Mouse (Mus musculus) limb, embryonic 11.5 days (tissue): ENCODE data around the gene Sapcd1. TPM values are rescaled to one million over a fixed set of nuclear protein-coding genes. Genes with fewer than 3 reads are reported as not detected.
A peak's percentile ranks its signal among the peaks of the same experiment; 100 is the strongest.
"Not testable (repeated sequence)": the region's sequence is repeated elsewhere in the genome, so short reads cannot be mapped to it uniquely, and the experiment has no call there.

Experiments
- ATAC-seq: fragments of 200-750 bp; cut with Nextera tagmentation; 2 replicates; pipeline ENCODE4 v1.8.0; 2017; ENCODE audit warnings: low read depth; ENCODE audit not compliant: insufficient number of reproducible peaks, low FRiP score, low TSS enrichment
- DNase-seq: peaks from one replicate; pipeline ENCODE4 v3.0.0-alpha.2; 2015; ENCODE audit warnings: low spot score
- H3K27ac ChIP-seq: fragments of 300-500 bp; sonication (generic); replicated peaks from 2 replicates; pipeline ENCODE4 v1.5.1; 2014; ENCODE audit warnings: low read depth, mild to moderate bottlenecking, low read length
- H3K27me3 ChIP-seq: fragments of 300-500 bp; sonication (generic); 2 replicates; pipeline ENCODE4 v1.6.1; 2014; ENCODE audit warnings: mild to moderate bottlenecking, low read length, mixed read lengths; ENCODE audit not compliant: control insufficient read depth, insufficient read depth
- H3K36me3 ChIP-seq: fragments of 300-500 bp; sonication (generic); 2 replicates; pipeline ENCODE4 v1.6.1; 2014; ENCODE audit warnings: mild to moderate bottlenecking, low read length, moderate library complexity, mixed read lengths; ENCODE audit not compliant: control insufficient read depth, insufficient read depth
- H3K4me1 ChIP-seq: fragments of 300-500 bp; sonication (generic); 2 replicates; pipeline ENCODE4 v1.6.1; 2014; ENCODE audit warnings: low read length, mixed read lengths; ENCODE audit not compliant: control insufficient read depth, insufficient read depth
- H3K4me2 ChIP-seq: fragments of 300-500 bp; sonication (generic); 2 replicates; pipeline ENCODE4 v1.6.1; 2014; ENCODE audit warnings: low read depth, mild to moderate bottlenecking, moderate library complexity; ENCODE audit not compliant: severe bottlenecking
- H3K4me3 ChIP-seq: fragments of 300-500 bp; sonication (generic); 2 replicates; pipeline ENCODE4 v1.5.1; 2014; ENCODE audit warnings: low read depth, low read length
- H3K9ac ChIP-seq: fragments of 300-500 bp; sonication (generic); 2 replicates; pipeline ENCODE4 v1.6.1; 2014; ENCODE audit warnings: mild to moderate bottlenecking, low read length
- H3K9me3 ChIP-seq: fragments of 300-500 bp; sonication (generic); 2 replicates; pipeline ENCODE4 v1.6.1; 2016; ENCODE audit warnings: low read length; ENCODE audit not compliant: control insufficient read depth
- WGBS: fragments of 180-500 bp; shearing (Covaris S2); extraction: QIAGEN DNeasy Blood & Tissue Kit; methylation state at CpG from one replicate; pipeline ENCODE4 v1.1.7; 2014; 5-methylcytosine and 5-hydroxymethylcytosine counted together
- polyA plus RNA-seq: library from polyadenylated mRNA; unstranded; fragments of >200 nt; fragmentation: Nextera tagmentation; extraction: Ambion mirVana; gene quantifications from 2 replicates; pipeline ENCODE4 v1.2.1, GENCODE M21; 2014

Gene Sapcd1
- polyA plus RNA-seq, 1 experiment from 2014 or later: 1.4 TPM

DNA sequence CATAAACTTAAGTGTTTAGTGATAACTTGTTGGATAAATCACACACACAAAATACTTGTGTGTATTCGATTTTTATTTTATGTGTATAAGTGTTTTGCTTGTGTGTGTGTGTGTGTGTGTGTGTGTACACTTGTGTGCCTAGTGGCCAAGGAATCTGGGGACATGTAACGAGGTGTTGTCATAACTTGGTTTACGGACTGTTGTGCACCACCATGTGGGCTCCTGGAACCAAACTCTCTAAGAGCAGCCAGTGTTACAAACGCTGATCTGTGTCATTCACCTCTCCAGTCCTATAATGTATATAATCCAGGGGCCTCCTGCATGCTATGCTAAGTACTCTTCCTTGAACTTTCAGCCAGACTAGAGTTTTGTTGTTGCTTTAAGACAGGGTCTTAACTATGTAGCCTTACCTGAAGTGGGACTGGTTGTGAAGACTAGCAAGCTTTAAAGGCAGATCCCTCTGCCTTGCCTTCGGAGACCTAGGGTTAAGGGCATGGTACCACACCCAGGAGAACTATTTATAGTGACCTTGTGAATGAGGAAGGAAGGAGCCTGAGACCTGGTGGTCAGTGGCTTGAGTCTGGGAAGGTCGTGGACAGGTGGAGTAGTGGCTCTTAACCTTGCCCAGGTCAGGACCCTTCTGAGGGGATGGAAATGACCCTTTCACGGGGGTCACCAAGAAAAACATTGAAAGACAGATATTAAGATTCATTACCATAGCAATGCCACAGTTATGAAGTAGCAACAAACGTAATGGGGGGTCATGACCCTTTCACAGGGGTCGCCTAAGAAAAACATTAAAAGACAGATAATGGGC lies 24.6 kb downstream of the Sapcd1 start:
- WGBS: 67% methylated on average over 9 of the region's 9 CpGs
- Histone ChIP-seq H3K4me2 (peak overlapping the region; percentile 82; the same call in 1 of the 2 replicates), H3K36me3 (peaks cover 26% of the 10 kb centered on the region), H3K27me3 (no peaks in the 10 kb centered on the region), H3K4me1 (peaks cover 16% of the 10 kb centered on the region), H3K4me3 (peak overlapping the region; percentile 70), H3K9me3 (no peaks in the 10 kb centered on the region), H3K27ac (no peak overlapping the region), H3K9ac (peak overlapping the region; percentile 91; the same call in 1 of the 2 replicates)
- DNase-seq (no peak), ATAC-seq (no peak)

- Histone ChIP-seq H3K4me1 (peaks cover 16% of the 10 kb centered on the region), H3K27ac (peak overlapping the region; percentile 94; the same call in 1 of the 2 replicates)
- no peak for ATAC-seq
Measured at GRCm38 (mm10) chr17:35002153-35002865, 25.5 kb downstream of the Sapcd1 start.

DNA sequence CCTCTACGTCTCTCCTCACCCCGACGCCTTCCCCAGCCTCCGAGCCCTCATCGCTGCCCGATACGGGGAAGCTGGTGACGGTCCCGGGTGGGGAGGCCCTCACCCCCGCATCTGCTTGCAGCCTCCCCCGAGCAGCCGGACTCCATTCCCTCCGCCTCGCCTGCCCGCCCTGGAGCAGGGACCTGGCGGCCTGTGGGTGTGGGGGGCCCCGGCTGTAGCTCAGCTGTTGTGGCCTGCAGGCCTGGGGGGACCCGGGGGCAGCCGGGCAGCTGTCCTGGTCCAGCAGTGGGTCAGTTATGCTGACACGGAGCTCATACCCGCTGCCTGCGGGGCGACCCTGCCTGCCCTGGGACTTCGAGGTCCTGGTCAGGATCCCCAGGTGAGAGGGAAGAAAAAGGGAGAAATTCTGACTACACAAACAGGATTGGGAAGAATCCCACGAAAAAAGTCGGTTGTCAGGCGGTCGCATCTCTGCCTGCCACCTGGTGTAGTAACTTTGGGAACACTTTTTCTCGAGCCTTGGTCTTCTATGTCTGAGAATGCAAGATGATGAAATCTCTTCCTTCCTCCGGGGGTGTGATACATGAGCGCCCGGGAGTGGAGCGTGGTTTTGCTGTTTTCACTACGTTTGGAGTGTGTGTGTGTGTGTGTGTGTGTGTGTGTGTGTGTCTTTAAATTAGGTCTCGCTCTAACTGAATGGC lies 26.2 kb downstream of the Sapcd1 start:
- H3K9ac ChIP-seq: peak overlapping the region; percentile 91
- H3K4me2 ChIP-seq: peak overlapping the region; percentile 82
- no peaks in the 10 kb centered on the region for H3K27me3 ChIP-seq
- H3K27ac ChIP-seq: peak overlapping the region; percentile 94
- H3K4me1 ChIP-seq: peaks cover 16% of the 10 kb centered on the region
- no peaks in the 10 kb centered on the region for H3K9me3 ChIP-seq
- WGBS: under 1% methylated on average over 34 of the region's 35 CpGs
- peak; percentile 41 for DNase-seq
- peak overlapping the region; percentile 70 for H3K4me3 ChIP-seq
- peak; percentile 1; the same call in 1 of the 2 replicates for ATAC-seq
- H3K36me3 ChIP-seq: peaks cover 28% of the 10 kb centered on the region

More at GRCm38 (mm10) chr17:35002153-35002865, 25.5 kb downstream of the Sapcd1 start:
- Histone ChIP-seq H3K27me3 (no peaks in the 10 kb centered on the region), H3K9me3 (no peaks in the 10 kb centered on the region), H3K36me3 (peaks cover 28% of the 10 kb centered on the region), H3K4me3 (peak overlapping the region; percentile 70), H3K4me2 (peak overlapping the region; percentile 82), H3K9ac (peak overlapping the region; percentile 91)
- DNase-seq: no peak
- 13% methylated on average over 12 of the region's 12 CpGs for WGBS

GRCm38 (mm10) chr17:35000717-35001451 lies 26.9 kb downstream of the Sapcd1 start, which contains the start of gene Vars:
TSS of gene Vars (plus strand) at chr17:35000987.
- Histone ChIP-seq H3K4me2 (peak within 1 kb of the TSS; percentile 82), H3K27me3 (no peaks in the 10 kb centered on the region), H3K9me3 (no peaks in the 10 kb centered on the region), H3K4me1 (peaks cover 16% of the 10 kb centered on the region), H3K4me3 (peak within 1 kb of the TSS; percentile 70), H3K27ac (peak within 1 kb of the TSS; percentile 94), H3K36me3 (peaks cover 25% of the 10 kb centered on the region), H3K9ac (peak within 1 kb of the TSS; percentile 91)
- under 1% methylated on average over 68 of the region's 83 CpGs for WGBS
- peak; percentile 90 for ATAC-seq
- DNase-seq: peak; percentile 97

- Histone ChIP-seq H3K36me3 (peaks cover 19% of the 10 kb centered on the region), H3K4me3 (peak overlapping the region; percentile 70), H3K4me2 (peak overlapping the region; percentile 82), H3K9ac (peak overlapping the region; percentile 91), H3K27ac (peak overlapping the region; percentile 94), H3K4me1 (peaks cover 16% of the 10 kb centered on the region)
- not testable (repeated sequence) for ATAC-seq, H3K9me3 ChIP-seq, H3K27me3 ChIP-seq
- peak; percentile 60 for DNase-seq
- 27% methylated on average over 29 of the region's 32 CpGs for WGBS
Measured at GRCm38 (mm10) chr17:34999871-35000716, 27.7 kb downstream of the Sapcd1 start.

DNA sequence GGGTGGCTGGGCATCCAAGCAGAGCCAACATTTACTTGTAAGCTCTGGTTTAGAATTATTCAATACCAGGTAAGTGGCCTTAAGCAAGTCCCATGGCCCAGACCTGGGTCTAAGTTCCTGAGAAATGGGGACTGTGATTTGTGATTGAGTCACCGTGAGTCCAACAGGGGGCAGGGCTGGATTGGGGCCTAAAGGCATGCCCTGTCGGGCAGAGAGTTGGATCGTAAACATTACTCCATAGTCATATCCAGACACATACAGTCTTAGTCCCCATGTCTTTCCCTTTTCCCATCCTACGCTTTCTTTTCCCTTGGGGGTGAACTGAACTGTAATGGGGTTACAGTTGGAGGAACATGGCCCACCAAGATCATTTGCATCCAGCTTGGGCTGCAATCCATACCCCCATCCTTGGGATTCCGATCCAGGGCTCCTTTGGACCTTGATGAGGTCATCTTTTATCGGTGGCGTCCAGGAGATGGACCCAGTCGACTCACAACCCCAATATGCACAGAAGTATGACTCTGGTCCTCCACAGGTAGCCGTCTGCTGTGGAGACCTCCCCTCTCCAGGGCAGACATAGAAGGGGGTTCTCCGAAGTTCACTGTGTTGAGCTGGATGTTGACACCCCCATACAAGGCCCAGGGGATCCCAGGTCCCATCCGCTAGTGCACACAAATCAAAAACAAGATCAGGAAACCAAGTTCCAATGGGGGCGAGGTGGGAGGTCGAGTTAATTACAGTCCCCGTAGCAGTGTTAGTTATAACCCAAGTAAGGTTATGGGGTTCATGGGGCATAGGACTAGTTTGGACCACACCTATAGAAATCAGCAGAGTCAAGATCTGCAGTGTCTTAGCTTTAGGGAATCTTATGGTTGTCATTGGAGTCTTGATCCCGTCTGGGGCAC lies 29.0 kb downstream of the Sapcd1 start:
- peaks cover 16% of the 10 kb centered on the region for H3K4me1 ChIP-seq
- peak overlapping the region; percentile 40 for H3K4me2 ChIP-seq
- ATAC-seq (no peak), DNase-seq (no peak)
- no peak overlapping the region for H3K9ac ChIP-seq
- WGBS: 95% methylated on average over 15 of the region's 15 CpGs
- H3K36me3 ChIP-seq: peaks cover 16% of the 10 kb centered on the region
- no peak overlapping the region for H3K4me3 ChIP-seq
- no peak overlapping the region for H3K27ac ChIP-seq
- no peaks in the 10 kb centered on the region for H3K27me3 ChIP-seq
- no peaks in the 10 kb centered on the region for H3K9me3 ChIP-seq

- ATAC-seq: no peak
- peaks cover 3% of the 10 kb centered on the region for H3K4me1 ChIP-seq
- H3K27ac ChIP-seq: no peak overlapping the region
- H3K9ac ChIP-seq: no peak overlapping the region
- H3K4me3 ChIP-seq: no peak overlapping the region
- peaks cover 16% of the 10 kb centered on the region for H3K36me3 ChIP-seq
- no peaks in the 10 kb centered on the region for H3K27me3 ChIP-seq
- WGBS: 95% methylated on average over 5 of the region's 5 CpGs
- DNase-seq: no peak
- no peaks in the 10 kb centered on the region for H3K9me3 ChIP-seq
- 0 out of 2 replicates have a peak overlapping the region, but pooled peaks have one; percentile 17 for H3K4me2 ChIP-seq
Measured at GRCm38 (mm10) chr17:34997142-34997483, 30.7 kb downstream of the Sapcd1 start.
